Mouse (Mus musculus) liver, postnatal 0 days (tissue): ENCODE measurements around the gene Lrrtm3. TPM values are rescaled to one million over a fixed set of nuclear protein-coding genes. Genes with fewer than 3 reads are reported as not detected.

Experiments used
- ATAC-seq: fragments of 200-750 bp; cut with Nextera tagmentation; 2 replicates; pipeline ENCODE4 v1.8.0; 2017; ENCODE audit warnings: mild to moderate bottlenecking, moderate library complexity
- DNase-seq: peaks from one replicate; pipeline ENCODE4 v3.0.0-alpha.2; 2016
- H3K27ac ChIP-seq: fragments of 300-500 bp; sonication (generic); 2 replicates; pipeline ENCODE4 v1.5.1; 2014; ENCODE audit warnings: antibody characterized with exemption, moderate library complexity, mild to moderate bottlenecking, low read depth
- H3K27me3 ChIP-seq: fragments of 300-500 bp; sonication (generic); 2 replicates; pipeline ENCODE4 v1.6.1; 2014; ENCODE audit warnings: low read length, control low read depth, mixed read lengths; ENCODE audit not compliant: insufficient read depth
- H3K36me3 ChIP-seq: fragments of 300-500 bp; sonication (generic); replicated peaks from 2 replicates; pipeline ENCODE4 v1.6.1; 2014; ENCODE audit warnings: mild to moderate bottlenecking, control low read depth, low read length, moderate library complexity, mixed read lengths; ENCODE audit not compliant: insufficient read depth
- H3K4me1 ChIP-seq: fragments of 300-500 bp; sonication (generic); 2 replicates; pipeline ENCODE4 v1.6.1; 2014; ENCODE audit warnings: antibody characterized with exemption, mild to moderate bottlenecking, control low read depth; ENCODE audit not compliant: insufficient read depth
- H3K4me2 ChIP-seq: fragments of 300-500 bp; sonication (generic); 2 replicates; pipeline ENCODE4 v1.6.1; 2014; ENCODE audit warnings: low read depth, mild to moderate bottlenecking, low read length, moderate library complexity, mixed read lengths
- H3K4me3 ChIP-seq: fragments of 300-500 bp; sonication (generic); 2 replicates; pipeline ENCODE4 v1.5.1; 2014; ENCODE audit warnings: low read depth, low read length
- H3K9ac ChIP-seq: fragments of 300-500 bp; sonication (generic); replicated peaks from 2 replicates; pipeline ENCODE4 v1.6.1; 2014; ENCODE audit warnings: mild to moderate bottlenecking, moderate library complexity
- H3K9me3 ChIP-seq: fragments of 300-500 bp; sonication (generic); 2 replicates; pipeline ENCODE4 v1.6.1; 2016; ENCODE audit warnings: mild to moderate bottlenecking, control low read depth, low read length, mixed read lengths
- CTCF ChIP-seq: sonication (generic); IDR thresholded peaks from 2 replicates; pipeline ENCODE4 v1.5.1; 2016; ENCODE audit warnings: antibody characterized with exemption, low read depth
- EP300 ChIP-seq: IDR thresholded peaks from 2 replicates; pipeline ENCODE4 v1.6.1; 2016; ENCODE audit warnings: antibody characterized with exemption, low read depth, mild to moderate bottlenecking
- WGBS: fragments of 180-500 bp; shearing (Covaris S2); extraction: QIAGEN DNeasy Blood & Tissue Kit; methylation state at CpG from one replicate; pipeline ENCODE4 v1.1.7; 2014; ENCODE audit not compliant: insufficient replicate concordance; 5-methylcytosine and 5-hydroxymethylcytosine counted together
- polyA plus RNA-seq: library from polyadenylated mRNA; unstranded; fragments of >200 nt; fragmentation: Nextera tagmentation; extraction: Ambion mirVana; gene quantifications from 2 replicates; pipeline ENCODE4 v1.2.1, GENCODE M21; 2015

The Lrrtm3 gene
- polyA plus RNA-seq, 1 experiment from 2014 or later, result 0.05 TPM

DNA sequence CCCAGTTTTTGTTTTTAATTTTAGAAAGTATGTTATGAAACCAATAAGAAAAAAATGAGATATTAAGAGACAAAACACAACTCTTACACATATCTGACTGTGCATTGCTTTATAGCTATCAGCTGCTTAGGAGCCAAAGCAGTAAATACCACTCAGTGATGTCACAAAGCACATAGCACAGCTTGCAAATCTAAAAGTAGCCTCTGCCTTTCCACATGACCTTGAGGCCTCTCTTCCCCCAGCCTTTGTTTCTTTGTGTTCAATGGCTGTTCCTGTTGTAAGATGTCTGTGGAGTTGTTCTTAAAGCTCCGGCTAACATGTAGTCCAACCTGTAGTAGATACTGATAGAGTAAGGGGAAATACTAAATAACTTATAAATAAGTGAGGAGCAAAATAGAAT, 69.7 kb downstream of the Lrrtm3 start:
- TF ChIP-seq CTCF (no peak), EP300 (no peak)
- 80% methylated on average over 1 of the region's 1 CpGs for WGBS

DNA sequence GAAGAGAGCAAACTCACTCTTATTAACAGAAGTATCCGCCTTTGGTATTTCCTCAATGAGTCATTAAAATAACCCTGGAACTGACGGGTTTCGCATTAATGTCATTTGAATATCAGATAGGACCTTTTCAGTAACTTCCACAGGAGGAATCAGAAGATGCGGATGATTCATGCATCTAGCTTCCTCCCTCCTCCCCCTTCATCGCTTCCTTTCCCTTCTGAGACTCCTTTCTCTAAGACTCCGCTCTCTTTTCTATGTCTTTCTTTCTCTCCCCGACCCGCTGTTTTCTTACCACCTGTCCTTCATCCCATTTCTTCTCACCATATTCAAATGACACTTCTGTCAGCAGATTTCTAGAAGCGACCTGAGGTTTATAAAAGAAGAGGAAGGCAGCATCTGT, 88.1 kb downstream of the Lrrtm3 start:
- H3K9me3 ChIP-seq, result no peaks in the 10 kb centered on the region
- no peak overlapping the region for H3K4me2 ChIP-seq
- 73% methylated on average over 9 of the region's 9 CpGs for WGBS
- H3K27ac ChIP-seq, result no peak overlapping the region
- no peaks in the 10 kb centered on the region for H3K36me3 ChIP-seq
- no peak overlapping the region for H3K9ac ChIP-seq
- ATAC-seq (no peak), DNase-seq (no peak)
- no peaks in the 10 kb centered on the region for H3K4me1 ChIP-seq
- H3K27me3 ChIP-seq, result no peaks in the 10 kb centered on the region
- TF ChIP-seq EP300 (no peak), CTCF (no peak)
- H3K4me3 ChIP-seq, result no peak overlapping the region

More for the DNA sequence above, 69.7 kb downstream of the Lrrtm3 start:
- no peaks in the 10 kb centered on the region for H3K27me3 ChIP-seq
- H3K4me3 ChIP-seq, result no peak overlapping the region
- H3K4me2 ChIP-seq, result no peak overlapping the region
- ATAC-seq (no peak), DNase-seq (no peak)
- H3K36me3 ChIP-seq, result no peaks in the 10 kb centered on the region
- no peaks in the 10 kb centered on the region for H3K9me3 ChIP-seq
- no peak overlapping the region for H3K9ac ChIP-seq
- H3K27ac ChIP-seq, result no peak overlapping the region
- H3K4me1 ChIP-seq, result no peaks in the 10 kb centered on the region

DNA sequence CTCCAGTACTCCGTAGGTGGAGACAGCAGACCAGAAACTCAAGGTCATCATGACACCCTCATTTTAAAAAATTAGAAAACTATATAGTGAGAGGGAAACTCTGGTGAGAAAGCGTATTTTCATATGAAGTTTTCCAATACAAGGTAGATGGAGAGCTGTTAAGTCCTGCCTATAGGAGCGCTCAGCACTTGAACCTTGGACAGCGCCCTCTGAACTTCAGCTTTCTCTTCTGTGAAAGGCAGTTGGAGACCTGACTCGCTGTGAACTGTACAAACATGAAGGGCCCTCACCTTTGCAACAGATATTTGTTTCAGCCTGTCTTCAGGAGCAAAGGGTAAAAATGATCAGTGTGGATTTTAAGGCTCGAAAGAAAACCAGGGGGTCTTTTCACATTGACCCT, 88.5 kb downstream of the Lrrtm3 start:
- no peaks in the 10 kb centered on the region for H3K36me3 ChIP-seq
- ATAC-seq (no peak), DNase-seq (no peak)
- TF ChIP-seq CTCF, result no peak
- no peak for TF ChIP-seq EP300
- H3K27me3 ChIP-seq, result no peaks in the 10 kb centered on the region
- no peak overlapping the region for H3K4me2 ChIP-seq
- H3K9ac ChIP-seq, result no peak overlapping the region
- H3K9me3 ChIP-seq, result no peaks in the 10 kb centered on the region
- no peaks in the 10 kb centered on the region for H3K4me1 ChIP-seq
- WGBS, result 60% methylated on average over 6 of the region's 6 CpGs
- no peak overlapping the region for H3K27ac ChIP-seq
- no peak overlapping the region for H3K4me3 ChIP-seq

DNA sequence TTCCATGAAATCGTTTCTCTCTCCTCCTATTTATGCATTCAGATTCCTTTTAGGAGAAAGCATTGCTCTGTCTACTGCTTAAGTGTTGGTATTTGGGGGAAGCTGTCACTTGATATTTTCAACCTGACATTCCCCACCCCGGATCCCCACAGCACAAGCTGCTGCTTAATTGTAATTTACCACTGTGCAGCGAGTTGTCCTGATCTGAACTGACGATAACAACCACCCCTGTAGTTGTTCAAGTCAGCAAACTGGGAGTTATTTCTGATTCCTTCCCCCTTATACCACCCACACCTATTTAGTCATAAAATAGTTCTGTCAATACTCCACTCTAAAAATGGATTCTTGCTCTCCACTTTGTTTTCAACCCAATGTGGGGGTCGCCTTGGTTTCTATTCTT, 95.8 kb downstream of the Lrrtm3 start:
- Histone ChIP-seq H3K9ac (no peak overlapping the region), H3K27ac (no peak overlapping the region), H3K36me3 (no peaks in the 10 kb centered on the region), H3K27me3 (no peaks in the 10 kb centered on the region), H3K9me3 (no peaks in the 10 kb centered on the region), H3K4me2 (no peak overlapping the region), H3K4me1 (no peaks in the 10 kb centered on the region), H3K4me3 (no peak overlapping the region)
- DNase-seq (no peak), ATAC-seq (no peak)
- 63% methylated on average over 5 of the region's 5 CpGs for WGBS
- TF ChIP-seq EP300 (no peak), CTCF (no peak)

DNA sequence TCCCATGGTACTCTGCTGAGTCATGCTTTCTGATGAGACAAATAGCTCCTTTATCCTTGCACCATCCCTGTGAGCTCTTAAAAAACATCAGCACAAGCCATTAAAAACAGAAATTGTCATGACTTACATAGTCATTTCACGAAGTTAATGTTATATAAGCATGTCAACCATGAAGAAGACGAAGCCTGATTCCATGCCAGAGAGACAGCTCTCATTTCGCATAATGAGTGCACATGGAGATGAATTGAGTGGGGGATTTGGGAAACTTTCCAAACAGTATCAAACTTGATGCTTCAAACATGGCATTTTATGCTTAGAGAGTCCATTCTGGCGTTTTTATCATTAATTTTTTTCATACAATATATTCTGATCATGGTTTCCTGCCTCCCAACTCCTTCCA, 104.5 kb downstream of the Lrrtm3 start:
- Histone ChIP-seq H3K4me1 (no peaks in the 10 kb centered on the region), H3K36me3 (no peaks in the 10 kb centered on the region), H3K27ac (no peak overlapping the region), H3K4me3 (no peak overlapping the region), H3K27me3 (no peaks in the 10 kb centered on the region), H3K4me2 (no peak overlapping the region), H3K9me3 (no peaks in the 10 kb centered on the region), H3K9ac (no peak overlapping the region)
- TF ChIP-seq CTCF (no peak), EP300 (no peak)
- ATAC-seq (no peak), DNase-seq (no peak)
- WGBS, result 57% methylated on average over 4 of the region's 4 CpGs

DNA sequence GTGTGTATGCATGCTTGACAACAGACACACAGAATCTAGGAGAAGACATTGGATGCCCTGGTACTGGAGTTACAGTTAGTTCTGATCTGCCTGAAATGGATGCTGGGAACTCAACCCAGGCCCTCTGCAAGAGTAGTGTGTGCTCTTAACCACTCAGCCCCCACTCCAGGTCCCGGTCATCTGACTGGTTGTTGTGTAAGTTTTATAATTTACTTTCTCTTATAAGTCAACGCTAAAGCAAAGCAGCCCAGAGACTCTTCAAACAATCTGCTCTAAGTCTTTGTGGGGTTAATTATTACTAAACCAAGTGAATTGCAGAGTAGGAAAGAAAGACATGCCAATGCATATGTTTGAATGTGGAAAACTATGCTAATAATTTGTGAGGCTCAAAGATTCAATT, 110.7 kb downstream of the Lrrtm3 start:
- Histone ChIP-seq H3K9ac (no peak overlapping the region), H3K4me1 (no peaks in the 10 kb centered on the region), H3K4me2 (no peak overlapping the region), H3K27ac (no peak overlapping the region), H3K27me3 (no peaks in the 10 kb centered on the region), H3K9me3 (no peaks in the 10 kb centered on the region), H3K4me3 (no peak overlapping the region), H3K36me3 (no peaks in the 10 kb centered on the region)
- ATAC-seq (no peak), DNase-seq (no peak)
- 57% methylated on average over 2 of the region's 2 CpGs for WGBS
- TF ChIP-seq EP300 (no peak), CTCF (no peak)

DNA sequence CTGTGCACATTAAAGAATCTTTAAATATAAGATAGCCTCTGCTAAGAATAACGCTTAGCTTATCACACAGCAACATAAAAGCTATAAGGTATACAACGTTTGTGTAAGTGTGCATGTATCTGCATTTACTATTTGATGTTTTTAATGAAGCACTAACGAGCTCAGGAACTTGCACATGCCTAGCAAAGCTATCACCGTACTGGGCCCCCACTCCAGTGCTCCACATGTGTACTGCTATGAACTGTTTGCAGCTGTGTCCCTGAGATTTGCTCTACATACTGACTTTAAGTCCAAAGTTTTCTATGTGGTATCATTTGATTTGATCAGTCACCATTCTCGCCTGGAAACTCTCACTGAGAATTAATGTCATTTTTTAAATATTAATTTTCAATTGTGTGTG, 111.1 kb downstream of the Lrrtm3 start:
- Histone ChIP-seq H3K27me3 (no peaks in the 10 kb centered on the region), H3K36me3 (no peaks in the 10 kb centered on the region), H3K4me3 (no peak overlapping the region), H3K9me3 (no peaks in the 10 kb centered on the region), H3K27ac (no peak overlapping the region), H3K4me2 (no peak overlapping the region), H3K4me1 (no peaks in the 10 kb centered on the region), H3K9ac (no peak overlapping the region)
- no peak for DNase-seq
- no peak for ATAC-seq
- WGBS, result 71% methylated on average over 5 of the region's 5 CpGs
- TF ChIP-seq EP300 (no peak), CTCF (no peak)
